Mouse (Mus musculus): ENCODE results near the gene Zfp366. TPM values are rescaled to one million over a fixed set of nuclear protein-coding genes. Genes with fewer than 3 reads are reported as not detected.

Zfp366 gene
- polyA plus RNA-seq, 1 experiment from 2014 or later: 0.53 TPM

GRCm38 (mm10) chr13:99278511-99278910 lies 93.9 kb downstream of the Zfp366 start:
- Histone ChIP-seq H3K9ac (ENCODE audit: low read length) (no peak overlapping the region), H3K27me3 (ENCODE audit: control insufficient read depth, insufficient read depth, low read length) (no peaks in the 10 kb centered on the region), H3K27ac (replicated peaks; ENCODE audit: low read depth, low read length) (no peak overlapping the region), H3K9me3 (ENCODE audit: control insufficient read depth, low read length) (no peaks in the 10 kb centered on the region), H3K4me3 (ENCODE audit: low read depth, low read length) (no peak overlapping the region), H3K36me3 (ENCODE audit: control insufficient read depth, insufficient read depth, low read length) (no peaks in the 10 kb centered on the region), H3K4me2 (ENCODE audit: low read depth, severe bottlenecking) (no peak overlapping the region), H3K4me1 (ENCODE audit: control insufficient read depth, insufficient read depth, low read length) (no peaks in the 10 kb centered on the region)
- WGBS: 83% methylated on average over 6 of the region's 6 CpGs
- ATAC-seq (ENCODE audit: insufficient number of reproducible peaks, low FRiP score, low TSS enrichment, low read depth): no peak
- no peak for DNase-seq (ENCODE audit: low spot score)

GRCm38 (mm10) chr13:99279351-99279750 lies 94.7 kb downstream of the Zfp366 start:
- no peaks in the 10 kb centered on the region for H3K4me1 ChIP-seq (ENCODE audit: control insufficient read depth, insufficient read depth, low read length)
- no peak overlapping the region for H3K4me2 ChIP-seq (ENCODE audit: low read depth, severe bottlenecking)
- DNase-seq (ENCODE audit: low spot score) (no peak), ATAC-seq (ENCODE audit: insufficient number of reproducible peaks, low FRiP score, low TSS enrichment, low read depth) (no peak)
- no peaks in the 10 kb centered on the region for H3K27me3 ChIP-seq (ENCODE audit: control insufficient read depth, insufficient read depth, low read length)
- H3K4me3 ChIP-seq (ENCODE audit: low read depth, low read length): no peak overlapping the region
- WGBS: 74% methylated on average over 10 of the region's 10 CpGs
- H3K9ac ChIP-seq (ENCODE audit: low read length): no peak overlapping the region
- no peak overlapping the region for H3K27ac ChIP-seq (replicated peaks; ENCODE audit: low read depth, low read length)
- no peaks in the 10 kb centered on the region for H3K9me3 ChIP-seq (ENCODE audit: control insufficient read depth, low read length)
- no peaks in the 10 kb centered on the region for H3K36me3 ChIP-seq (ENCODE audit: control insufficient read depth, insufficient read depth, low read length)

- H3K4me3 ChIP-seq (ENCODE audit: low read depth, low read length): no peak overlapping the region
- DNase-seq (ENCODE audit: low spot score) (no peak), ATAC-seq (ENCODE audit: insufficient number of reproducible peaks, low FRiP score, low TSS enrichment, low read depth) (no peak)
- H3K4me1 ChIP-seq (ENCODE audit: control insufficient read depth, insufficient read depth, low read length): no peaks in the 10 kb centered on the region
- no peak overlapping the region for H3K27ac ChIP-seq (replicated peaks; ENCODE audit: low read depth, low read length)
- H3K4me2 ChIP-seq (ENCODE audit: low read depth, severe bottlenecking): no peak overlapping the region
- H3K9ac ChIP-seq (ENCODE audit: low read length): no peak overlapping the region
- WGBS: 84% methylated on average over 6 of the region's 6 CpGs
- no peaks in the 10 kb centered on the region for H3K9me3 ChIP-seq (ENCODE audit: control insufficient read depth, low read length)
- no peaks in the 10 kb centered on the region for H3K27me3 ChIP-seq (ENCODE audit: control insufficient read depth, insufficient read depth, low read length)
- H3K36me3 ChIP-seq (ENCODE audit: control insufficient read depth, insufficient read depth, low read length): no peaks in the 10 kb centered on the region
Observed at GRCm38 (mm10) chr13:99282961-99283360, 98.3 kb downstream of the Zfp366 start.

GRCm38 (mm10) chr13:99283916-99284315 lies 99.3 kb downstream of the Zfp366 start:
- Histone ChIP-seq H3K9me3 (ENCODE audit: control insufficient read depth, low read length) (no peaks in the 10 kb centered on the region), H3K4me3 (ENCODE audit: low read depth, low read length) (no peak overlapping the region), H3K9ac (ENCODE audit: low read length) (no peak overlapping the region), H3K4me1 (ENCODE audit: control insufficient read depth, insufficient read depth, low read length) (no peaks in the 10 kb centered on the region), H3K27me3 (ENCODE audit: control insufficient read depth, insufficient read depth, low read length) (no peaks in the 10 kb centered on the region), H3K4me2 (ENCODE audit: low read depth, severe bottlenecking) (no peak overlapping the region), H3K27ac (replicated peaks; ENCODE audit: low read depth, low read length) (no peak overlapping the region), H3K36me3 (ENCODE audit: control insufficient read depth, insufficient read depth, low read length) (no peaks in the 10 kb centered on the region)
- 90% methylated on average over 12 of the region's 12 CpGs for WGBS
- no peak for ATAC-seq (ENCODE audit: insufficient number of reproducible peaks, low FRiP score, low TSS enrichment, low read depth)
- DNase-seq (ENCODE audit: low spot score): no peak

GRCm38 (mm10) chr13:99284400-99285160 lies 100.0 kb downstream of the Zfp366 start:
- Histone ChIP-seq H3K9ac (ENCODE audit: low read length) (no peak overlapping the region), H3K36me3 (ENCODE audit: control insufficient read depth, insufficient read depth, low read length) (no peaks in the 10 kb centered on the region), H3K4me1 (ENCODE audit: control insufficient read depth, insufficient read depth, low read length) (no peaks in the 10 kb centered on the region), H3K4me2 (ENCODE audit: low read depth, severe bottlenecking) (no peak overlapping the region), H3K27ac (replicated peaks; ENCODE audit: low read depth, low read length) (no peak overlapping the region), H3K27me3 (ENCODE audit: control insufficient read depth, insufficient read depth, low read length) (no peaks in the 10 kb centered on the region), H3K4me3 (ENCODE audit: low read depth, low read length) (no peak overlapping the region), H3K9me3 (ENCODE audit: control insufficient read depth, low read length) (no peaks in the 10 kb centered on the region)
- WGBS: 89% methylated on average over 21 of the region's 21 CpGs
- DNase-seq (ENCODE audit: low spot score): no peak
- no peak for ATAC-seq (ENCODE audit: insufficient number of reproducible peaks, low FRiP score, low TSS enrichment, low read depth)

- Histone ChIP-seq H3K27me3 (ENCODE audit: control insufficient read depth, insufficient read depth, low read length) (no peaks in the 10 kb centered on the region), H3K9ac (ENCODE audit: low read length) (no peak overlapping the region), H3K4me3 (ENCODE audit: low read depth, low read length) (no peak overlapping the region), H3K36me3 (ENCODE audit: control insufficient read depth, insufficient read depth, low read length) (no peaks in the 10 kb centered on the region), H3K9me3 (ENCODE audit: control insufficient read depth, low read length) (no peaks in the 10 kb centered on the region), H3K4me2 (ENCODE audit: low read depth, severe bottlenecking) (no peak overlapping the region), H3K4me1 (ENCODE audit: control insufficient read depth, insufficient read depth, low read length) (no peaks in the 10 kb centered on the region), H3K27ac (replicated peaks; ENCODE audit: low read depth, low read length) (no peak overlapping the region)
- 67% methylated on average over 2 of the region's 2 CpGs for WGBS
- ATAC-seq (ENCODE audit: insufficient number of reproducible peaks, low FRiP score, low TSS enrichment, low read depth): no peak
- DNase-seq (ENCODE audit: low spot score): no peak
Observed at GRCm38 (mm10) chr13:99285241-99285640, 100.6 kb downstream of the Zfp366 start.

- WGBS: 90% methylated on average over 4 of the region's 4 CpGs
- DNase-seq (ENCODE audit: low spot score) (no peak), ATAC-seq (ENCODE audit: insufficient number of reproducible peaks, low FRiP score, low TSS enrichment, low read depth) (no peak)
- no peaks in the 10 kb centered on the region for H3K36me3 ChIP-seq (ENCODE audit: control insufficient read depth, insufficient read depth, low read length)
- no peak overlapping the region for H3K27ac ChIP-seq (replicated peaks; ENCODE audit: low read depth, low read length)
- no peaks in the 10 kb centered on the region for H3K4me1 ChIP-seq (ENCODE audit: control insufficient read depth, insufficient read depth, low read length)
- no peaks in the 10 kb centered on the region for H3K27me3 ChIP-seq (ENCODE audit: control insufficient read depth, insufficient read depth, low read length)
- H3K4me2 ChIP-seq (ENCODE audit: low read depth, severe bottlenecking): no peak overlapping the region
- H3K9ac ChIP-seq (ENCODE audit: low read length): no peak overlapping the region
- H3K4me3 ChIP-seq (ENCODE audit: low read depth, low read length): no peak overlapping the region
- H3K9me3 ChIP-seq (ENCODE audit: control insufficient read depth, low read length): no peaks in the 10 kb centered on the region
Observed at GRCm38 (mm10) chr13:99287207-99287606, 102.6 kb downstream of the Zfp366 start.

- ATAC-seq (ENCODE audit: insufficient number of reproducible peaks, low FRiP score, low TSS enrichment, low read depth) (no peak), DNase-seq (ENCODE audit: low spot score) (no peak)
- Histone ChIP-seq H3K36me3 (ENCODE audit: control insufficient read depth, insufficient read depth, low read length) (no peaks in the 10 kb centered on the region), H3K4me3 (ENCODE audit: low read depth, low read length) (no peak overlapping the region), H3K4me1 (ENCODE audit: control insufficient read depth, insufficient read depth, low read length) (no peaks in the 10 kb centered on the region), H3K27ac (replicated peaks; ENCODE audit: low read depth, low read length) (no peak overlapping the region), H3K9me3 (ENCODE audit: control insufficient read depth, low read length) (no peaks in the 10 kb centered on the region), H3K27me3 (ENCODE audit: control insufficient read depth, insufficient read depth, low read length) (no peaks in the 10 kb centered on the region), H3K4me2 (ENCODE audit: low read depth, severe bottlenecking) (no peak overlapping the region), H3K9ac (ENCODE audit: low read length) (no peak overlapping the region)
- whole genome bisulfite sequencing: 88% methylated on average over 9 of the region's 9 CpGs
Observed at GRCm38 (mm10) chr13:99287786-99288185, 103.2 kb downstream of the Zfp366 start.

- Histone ChIP-seq H3K4me1 (ENCODE audit: control insufficient read depth, insufficient read depth, low read length) (no peaks in the 10 kb centered on the region), H3K27ac (replicated peaks; ENCODE audit: low read depth, low read length) (no peak overlapping the region), H3K27me3 (ENCODE audit: control insufficient read depth, insufficient read depth, low read length) (no peaks in the 10 kb centered on the region), H3K9ac (ENCODE audit: low read length) (no peak overlapping the region), H3K4me2 (ENCODE audit: low read depth, severe bottlenecking) (no peak overlapping the region), H3K9me3 (ENCODE audit: control insufficient read depth, low read length) (no peaks in the 10 kb centered on the region), H3K36me3 (ENCODE audit: control insufficient read depth, insufficient read depth, low read length) (no peaks in the 10 kb centered on the region), H3K4me3 (ENCODE audit: low read depth, low read length) (no peak overlapping the region)
- WGBS: 91% methylated on average over 8 of the region's 8 CpGs
- no peak for ATAC-seq (ENCODE audit: insufficient number of reproducible peaks, low FRiP score, low TSS enrichment, low read depth)
- no peak for DNase-seq (ENCODE audit: low spot score)
Observed at GRCm38 (mm10) chr13:99290766-99291165, 106.1 kb downstream of the Zfp366 start.

Measured in limb, embryonic 11.5 days (tissue).